34 mouse cellular contexts compared by ENCODE assay signal in the genomic region with DNA sequence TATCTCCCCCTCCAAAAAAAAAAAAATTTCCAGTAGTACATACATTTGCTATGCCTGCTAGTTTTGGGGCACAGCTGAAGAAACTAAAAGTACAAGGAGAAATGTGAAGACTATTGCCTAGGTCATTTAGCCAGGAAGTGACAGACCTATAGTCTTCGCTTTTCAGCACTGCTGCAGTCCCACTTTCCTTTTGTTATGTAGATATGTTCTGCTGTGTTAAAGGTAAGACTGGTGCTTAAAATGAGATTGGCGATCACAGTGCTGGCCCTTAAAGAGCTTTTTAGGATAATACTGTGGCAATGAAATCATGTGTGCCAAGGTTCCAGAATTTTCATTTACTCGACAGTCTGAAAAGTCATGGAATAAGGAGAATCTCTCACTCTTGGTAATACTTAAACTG.
"Had no signal": no experiment of that assay in that cellular context is flagged by ENCODE, and none has a peak within 500 bp of the region (broad histone marks: within the 10 kb centered on the region; RNA-seq: fewer than 3 reads in every experiment).

No protein-coding gene starts in this region.

- H3K4me3 ChIP-seq: heart, embryonic 12.5 days; heart, embryonic 13.5 days; heart, embryonic 15.5 days; hindbrain, embryonic 12.5 days; hindbrain, embryonic 13.5 days; hindbrain, embryonic 15.5 days; intestine, embryonic 15.5 days; kidney, embryonic 15.5 days; layer of hippocampus, adult 2 months; left cerebral cortex, adult 2 months had no signal

- H3K27me3 ChIP-seq: heart, embryonic 12.5 days; heart, embryonic 13.5 days; heart, embryonic 15.5 days; hindbrain, embryonic 12.5 days; hindbrain, embryonic 13.5 days; hindbrain, embryonic 15.5 days; intestine, embryonic 15.5 days; kidney, embryonic 15.5 days had no signal

- H3K9me3 ChIP-seq: heart, embryonic 12.5 days; heart, embryonic 13.5 days; heart, embryonic 15.5 days; hindbrain, embryonic 12.5 days; hindbrain, embryonic 13.5 days; hindbrain, embryonic 15.5 days; intestine, embryonic 15.5 days; kidney, embryonic 15.5 days had no signal

- H3K4me2 ChIP-seq: heart, embryonic 11.5 days; heart, embryonic 12.5 days; heart, embryonic 13.5 days; heart, embryonic 15.5 days; hindbrain, embryonic 12.5 days; hindbrain, embryonic 13.5 days; hindbrain, embryonic 14.5 days; hindbrain, embryonic 15.5 days; intestine, embryonic 15.5 days; kidney, embryonic 15.5 days had no signal

- H3K9ac ChIP-seq: heart, embryonic 12.5 days; heart, embryonic 13.5 days; heart, embryonic 15.5 days; hindbrain, embryonic 12.5 days; hindbrain, embryonic 13.5 days; hindbrain, embryonic 14.5 days; hindbrain, embryonic 15.5 days; intestine, embryonic 15.5 days; kidney, embryonic 15.5 days had no signal

- H3K4me1 ChIP-seq: heart, embryonic 12.5 days; heart, embryonic 13.5 days; heart, embryonic 15.5 days; hindbrain, embryonic 12.5 days; hindbrain, embryonic 13.5 days; hindbrain, embryonic 15.5 days; intestine, embryonic 15.5 days; kidney, embryonic 15.5 days had no signal

- ATAC-seq: hindbrain, embryonic 16.5 days; hindbrain, postnatal 0 days; inflammation-experienced regulatory T-cells, adult 6 months; intestine, embryonic 15.5 days; intestine, embryonic 16.5 days; intestine, postnatal 0 days had no signal

- H3K27ac ChIP-seq: heart, embryonic 13.5 days; heart, embryonic 15.5 days; hindbrain, embryonic 12.5 days; hindbrain, embryonic 13.5 days; hindbrain, embryonic 14.5 days; hindbrain, embryonic 15.5 days; hindbrain, postnatal 0 days; intestine, embryonic 15.5 days; kidney, embryonic 15.5 days; kidney, postnatal 0 days; layer of hippocampus, adult 2 months; left cerebral cortex, adult 2 months had no signal

- DNase-seq: heart, postnatal 10 days; heart, postnatal 14 days; heart, postnatal 36 days; heart, postnatal 4 days; kidney, adult 11 months; kidney, adult 18-20 months; kidney, adult 2 months; kidney, adult 8-10 months; kidney, adult 9 months; kidney, postnatal 10 days; kidney, postnatal 14 days; kidney, postnatal 25 days; kidney, postnatal 36 days; kidney, postnatal 4 days; layer of hippocampus, adult 9-11 months; layer of hippocampus, postnatal 36 days had no signal
